Mouse (Mus musculus) thymus, adult 2 months (tissue): ENCODE data around the gene Rab30. TPM values are rescaled to one million over a fixed set of nuclear protein-coding genes. Genes with fewer than 3 reads are reported as not detected.

ENCODE experiments used
- DNase-seq: peaks from one replicate; pipeline ENCODE4 v3.0.0; 2021
- H3K27ac ChIP-seq: fragments of 200-500 bp; 2 replicates; pipeline ENCODE4 v1.5.1; 2012; ENCODE audit warnings: low read length, control low read depth; ENCODE audit not compliant: control insufficient read depth, insufficient read depth
- H3K27me3 ChIP-seq: fragments of 200-500 bp; 2 replicates; pipeline ENCODE4 v1.6.1; 2012; ENCODE audit warnings: mild to moderate bottlenecking, low read length, moderate library complexity, mixed read lengths; ENCODE audit not compliant: control insufficient read depth, insufficient read depth
- H3K36me3 ChIP-seq: fragments of 200-500 bp; 2 replicates; pipeline ENCODE4 v1.6.1; 2012; ENCODE audit warnings: mild to moderate bottlenecking, low read length, moderate library complexity; ENCODE audit not compliant: control insufficient read depth, insufficient read depth
- H3K4me1 ChIP-seq: fragments of 200-500 bp; replicated peaks from 2 replicates; pipeline ENCODE4 v1.6.1; 2012; ENCODE audit warnings: low read length; ENCODE audit not compliant: control insufficient read depth, insufficient read depth
- H3K4me3 ChIP-seq: fragments of 200-500 bp; 2 replicates; pipeline ENCODE4 v1.5.1; 2012; ENCODE audit warnings: mild to moderate bottlenecking, low read length, control low read depth, moderate library complexity; ENCODE audit not compliant: control insufficient read depth, insufficient read depth
- CTCF ChIP-seq: fragments of 200-500 bp; IDR thresholded peaks from 2 replicates; pipeline ENCODE4 v1.5.1; 2012; ENCODE audit warnings: mild to moderate bottlenecking, control low read depth, low read length, moderate library complexity, borderline replicate concordance; ENCODE audit not compliant: control insufficient read depth, poor library complexity, insufficient read depth; ENCODE audit errors: extremely low read depth
- POLR2A ChIP-seq: fragments of 200-500 bp; IDR thresholded peaks from 2 replicates; pipeline ENCODE4 v1.6.1; 2012; ENCODE audit warnings: mild to moderate bottlenecking, low read length, control low read depth, moderate library complexity; ENCODE audit not compliant: control insufficient read depth, poor library complexity, insufficient read depth; ENCODE audit errors: extremely low read depth
- WGBS: fragments of 180-500 bp; shearing (Covaris S2); methylation state at CpG from one replicate; pipeline ENCODE4 v1.1.7; 2018; 5-methylcytosine and 5-hydroxymethylcytosine counted together
- polyA plus RNA-seq: library from polyadenylated mRNA; depleted of rRNA; stranded (reverse); fragments of >200 nt; gene quantifications from 2 replicates; pipeline ENCODE4 v1.2.3, GENCODE M21; 2012; rRNA removed

The Rab30 gene
- polyA plus RNA-seq, 1 experiment: 1.1 TPM

GRCm38 (mm10) chr7:92890211-92890610 lies 148.8 kb downstream of the Rab30 start:
- Histone ChIP-seq H3K4me3 (no peak overlapping the region), H3K27me3 (no peaks in the 10 kb centered on the region), H3K27ac (no peak overlapping the region), H3K4me1 (no peaks in the 10 kb centered on the region), H3K36me3 (no peaks in the 10 kb centered on the region)
- no peak for DNase-seq
- 84% methylated on average over 1 of the region's 1 CpGs for WGBS
- TF ChIP-seq CTCF: no peak
- no peak for TF ChIP-seq POLR2A

GRCm38 (mm10) chr7:92890618-92891230 lies 149.3 kb downstream of the Rab30 start:
- no peak for DNase-seq
- TF ChIP-seq CTCF: no peak
- TF ChIP-seq POLR2A: no peak
- Histone ChIP-seq H3K4me1 (no peaks in the 10 kb centered on the region), H3K27ac (no peak overlapping the region), H3K27me3 (no peaks in the 10 kb centered on the region), H3K36me3 (no peaks in the 10 kb centered on the region), H3K4me3 (no peak overlapping the region)
- 83% methylated on average over 4 of the region's 4 CpGs for WGBS

GRCm38 (mm10) chr7:92893478-92893877 lies 152.1 kb downstream of the Rab30 start:
- no peak for DNase-seq
- 40% methylated on average over 3 of the region's 3 CpGs for WGBS
- H3K36me3 ChIP-seq: no peaks in the 10 kb centered on the region
- TF ChIP-seq POLR2A (no peak), CTCF (no peak)
- no peaks in the 10 kb centered on the region for H3K27me3 ChIP-seq
- no peak overlapping the region for H3K27ac ChIP-seq
- no peaks in the 10 kb centered on the region for H3K4me1 ChIP-seq
- H3K4me3 ChIP-seq: no peak overlapping the region

Other genes starting within 250 kb of the Rab30 start
- 2.6 and 3.6 TPM in 2 replicates for gene Ccdc90b, start 180.5 kb upstream of the Rab30 start, polyA plus RNA-seq
- gene Ankrd42, start 104.5 kb upstream of the Rab30 start, polyA plus RNA-seq: 0.39 and 0.47 TPM in 2 replicates
- 37.5 and 42.7 TPM in 2 replicates for gene Pcf11, start 71.7 kb upstream of the Rab30 start, polyA plus RNA-seq
- 0.81 and 1.2 TPM in 2 replicates for gene Ddias, start 132.6 kb downstream of the Rab30 start, polyA plus RNA-seq
- 17.2 and 19.7 TPM in 2 replicates for gene Prcp, start 132.9 kb downstream of the Rab30 start, polyA plus RNA-seq